Mouse (Mus musculus) heart, embryonic 12.5 days (tissue): ENCODE results near the gene Ghdc. TPM values are rescaled to one million over a fixed set of nuclear protein-coding genes. Genes with fewer than 3 reads are reported as not detected.
A peak's percentile ranks its signal among the peaks of the same experiment; 100 is the strongest.

ENCODE experiments used
- ATAC-seq: fragments of 200-750 bp; cut with Nextera tagmentation; 2 replicates; pipeline ENCODE4 v1.8.0; 2017; ENCODE audit warnings: moderate TSS enrichment, moderate library complexity; ENCODE audit not compliant: insufficient number of reproducible peaks, low FRiP score
- H3K27ac ChIP-seq: fragments of 300-500 bp; sonication (generic); 2 replicates; pipeline ENCODE4 v1.5.1; 2016; ENCODE audit warnings: mild to moderate bottlenecking, moderate library complexity; ENCODE audit not compliant: poor library complexity, severe bottlenecking
- H3K27me3 ChIP-seq: fragments of 300-500 bp; sonication (generic); replicated peaks from 2 replicates; pipeline ENCODE4 v1.6.1; 2016; ENCODE audit warnings: mild to moderate bottlenecking, moderate library complexity
- H3K36me3 ChIP-seq: fragments of 300-500 bp; sonication (generic); 2 replicates; pipeline ENCODE4 v1.6.1; 2016; ENCODE audit warnings: mild to moderate bottlenecking, moderate library complexity
- H3K4me1 ChIP-seq: fragments of 300-500 bp; sonication (generic); replicated peaks from 2 replicates; pipeline ENCODE4 v1.6.1; 2016; ENCODE audit warnings: mild to moderate bottlenecking
- H3K4me2 ChIP-seq: fragments of 300-500 bp; sonication (generic); 2 replicates; pipeline ENCODE4 v1.6.1; 2016; ENCODE audit warnings: mild to moderate bottlenecking, moderate library complexity
- H3K4me3 ChIP-seq: fragments of 300-500 bp; sonication (generic); 2 replicates; pipeline ENCODE4 v1.5.1; 2016; ENCODE audit warnings: mild to moderate bottlenecking
- H3K9ac ChIP-seq: fragments of 300-500 bp; sonication (generic); 2 replicates; pipeline ENCODE4 v1.6.1; 2016; ENCODE audit warnings: mild to moderate bottlenecking, moderate library complexity
- H3K9me3 ChIP-seq: fragments of 300-500 bp; sonication (generic); replicated peaks from 2 replicates; pipeline ENCODE4 v1.6.1; 2016; ENCODE audit warnings: mild to moderate bottlenecking, moderate library complexity
- WGBS: fragments of 180-500 bp; shearing (Covaris S2); methylation state at CpG from one replicate; pipeline ENCODE4 v1.1.7; 2016; 5-methylcytosine and 5-hydroxymethylcytosine counted together
- polyA plus RNA-seq: library from polyadenylated mRNA; unstranded; fragments of >200 nt; fragmentation: Nextera tagmentation; extraction: Ambion mirVana; gene quantifications from 2 replicates; pipeline ENCODE4 v1.2.1, GENCODE M21; 2016

The Ghdc gene
- polyA plus RNA-seq, 1 experiment from 2014 or later: 7.0 TPM

GRCm38 (mm10) chr11:100729976-100730375, 40.8 kb downstream of the Ghdc start:
- Histone ChIP-seq H3K4me3 (no peak overlapping the region), H3K27ac (no peak overlapping the region), H3K9me3 (no peaks in the 10 kb centered on the region), H3K4me1 (peaks cover 5% of the 10 kb centered on the region), H3K4me2 (no peak overlapping the region), H3K27me3 (no peaks in the 10 kb centered on the region), H3K36me3 (peaks cover 21% of the 10 kb centered on the region), H3K9ac (no peak overlapping the region)
- 77% methylated on average over 4 of the region's 4 CpGs for WGBS
- no peak for ATAC-seq

- H3K4me3 ChIP-seq: no peak overlapping the region
- H3K9ac ChIP-seq: no peak overlapping the region
- no peak overlapping the region for H3K4me2 ChIP-seq
- no peaks in the 10 kb centered on the region for H3K27me3 ChIP-seq
- WGBS: 87% methylated on average over 6 of the region's 6 CpGs
- no peak overlapping the region for H3K27ac ChIP-seq
- H3K4me1 ChIP-seq: peaks cover 14% of the 10 kb centered on the region
- H3K9me3 ChIP-seq: no peaks in the 10 kb centered on the region
- peaks cover 20% of the 10 kb centered on the region for H3K36me3 ChIP-seq
- no peak for ATAC-seq
These were observed 42.2 kb downstream of the Ghdc start for GRCm38 (mm10) chr11:100728601-100729000.

DNA sequence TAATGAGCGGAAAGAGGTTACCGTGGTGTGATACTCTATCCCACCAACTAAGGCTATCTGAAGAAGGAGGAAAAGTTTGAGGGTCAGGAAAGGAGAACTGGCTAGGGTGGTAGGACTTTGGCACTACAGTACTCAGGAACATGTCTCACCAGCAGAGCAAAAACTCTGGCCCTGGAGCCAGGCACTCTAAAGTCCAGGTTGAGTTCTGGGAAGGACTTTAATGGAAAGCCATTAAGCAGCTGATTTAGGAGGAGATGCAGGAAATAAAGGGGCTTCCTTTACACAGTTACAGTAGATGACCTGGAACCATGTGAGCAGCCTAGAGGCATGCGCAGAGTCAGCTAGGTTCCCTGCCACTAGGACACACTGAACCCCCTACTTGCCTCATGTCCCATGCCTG, 43.6 kb downstream of the Ghdc start:
- no peak overlapping the region for H3K4me3 ChIP-seq
- H3K9me3 ChIP-seq: no peaks in the 10 kb centered on the region
- H3K27me3 ChIP-seq: no peaks in the 10 kb centered on the region
- H3K9ac ChIP-seq: no peak overlapping the region
- H3K4me2 ChIP-seq: no peak overlapping the region
- peaks cover 14% of the 10 kb centered on the region for H3K36me3 ChIP-seq
- H3K4me1 ChIP-seq: peaks cover 24% of the 10 kb centered on the region
- 93% methylated on average over 3 of the region's 3 CpGs for WGBS
- ATAC-seq: no peak
- H3K27ac ChIP-seq: no peak overlapping the region

DNA sequence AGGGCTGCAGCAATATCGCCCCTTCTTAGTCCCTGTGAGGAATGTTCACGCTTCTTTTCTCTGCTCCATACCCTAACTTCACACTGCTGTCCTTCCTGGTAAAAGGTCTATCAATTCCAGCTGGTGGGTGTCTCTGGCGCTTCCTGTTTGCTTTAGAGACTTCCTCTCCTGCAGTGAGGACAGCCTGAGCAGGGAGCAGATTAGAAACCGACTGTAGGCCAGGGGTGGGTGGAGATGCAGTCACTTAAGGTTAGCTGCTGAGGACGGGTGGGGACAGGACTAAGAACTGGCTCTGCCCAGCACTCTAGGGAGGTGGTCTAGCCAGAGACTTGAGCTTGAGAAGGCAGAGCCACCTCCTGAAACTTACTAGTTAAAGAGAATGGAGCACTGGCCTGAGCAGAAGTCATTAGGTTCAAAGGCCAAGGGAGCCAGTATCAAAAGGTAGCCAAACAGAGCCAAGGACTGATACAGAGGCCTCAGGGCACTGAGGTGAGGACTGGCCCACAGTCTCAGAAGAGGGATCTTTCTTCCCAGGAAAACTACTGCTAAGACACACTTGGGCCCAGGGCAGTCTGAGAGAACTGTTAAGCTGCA, 45.7 kb downstream of the Ghdc start:
- Histone ChIP-seq H3K4me2 (no peak overlapping the region; the same call in 1 of the 2 replicates), H3K27ac (peak overlapping the region; percentile 69)

DNA sequence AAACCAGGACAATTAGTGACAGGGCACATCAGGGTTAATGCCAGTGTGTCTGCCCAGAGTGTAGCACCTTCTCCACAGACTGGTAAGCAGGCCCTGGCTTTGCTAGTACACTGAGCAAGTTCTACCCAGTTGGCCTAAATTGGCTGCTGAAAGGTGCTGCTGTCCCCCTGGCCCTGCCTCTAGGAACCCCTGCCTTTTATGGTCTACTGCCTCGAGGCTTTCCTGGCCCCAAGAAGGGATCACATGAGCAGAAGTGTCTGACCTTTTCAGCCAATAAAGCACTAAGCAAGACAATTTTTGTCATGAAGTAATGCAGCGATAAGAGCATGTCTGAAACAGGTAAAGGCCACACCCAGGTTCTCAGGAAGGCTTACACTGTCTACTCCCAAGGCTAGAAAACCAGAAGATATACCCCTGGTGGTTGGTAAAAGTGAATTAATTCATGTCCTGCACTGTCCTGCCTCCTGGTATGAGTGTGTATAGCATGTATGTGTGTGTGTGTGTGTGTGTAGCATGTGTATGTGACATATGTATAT, 48.2 kb downstream of the Ghdc start:
- Histone ChIP-seq H3K4me1 (peaks cover 50% of the 10 kb centered on the region), H3K9me3 (no peaks in the 10 kb centered on the region), H3K4me3 (no peak overlapping the region), H3K27me3 (no peaks in the 10 kb centered on the region), H3K9ac (peak overlapping the region; percentile 50), H3K36me3 (peaks cover 18% of the 10 kb centered on the region), H3K27ac (peak overlapping the region; percentile 82), H3K4me2 (peak overlapping the region; percentile 27; the same call in 1 of the 2 replicates)
- WGBS: 51% methylated on average over 2 of the region's 2 CpGs
- no peak for ATAC-seq

More for the DNA sequence above, 45.7 kb downstream of the Ghdc start:
- Histone ChIP-seq H3K9ac (peak overlapping the region; percentile 29; the same call in 1 of the 2 replicates), H3K4me1 (peaks cover 46% of the 10 kb centered on the region), H3K36me3 (peaks cover 14% of the 10 kb centered on the region), H3K4me3 (no peak overlapping the region), H3K27me3 (no peaks in the 10 kb centered on the region), H3K9me3 (no peaks in the 10 kb centered on the region)
- 31% methylated on average over 5 of the region's 5 CpGs for WGBS
- peak; percentile 60 for ATAC-seq

- Histone ChIP-seq H3K4me3 (no peak overlapping the region), H3K36me3 (peaks cover 24% of the 10 kb centered on the region), H3K9ac (peak overlapping the region; percentile 50), H3K27me3 (no peaks in the 10 kb centered on the region), H3K9me3 (no peaks in the 10 kb centered on the region), H3K4me2 (peak overlapping the region; percentile 27), H3K27ac (peak overlapping the region; percentile 82), H3K4me1 (peaks cover 50% of the 10 kb centered on the region)
- ATAC-seq: 0 out of 2 replicates have a peak, but pooled peaks have one; percentile 26
- 36% methylated on average over 8 of the region's 8 CpGs for whole genome bisulfite sequencing
These were observed 48.8 kb downstream of the Ghdc start for GRCm38 (mm10) chr11:100721776-100722492.

- H3K4me1 ChIP-seq: peaks cover 50% of the 10 kb centered on the region
- peak overlapping the region; percentile 15; the same call in 1 of the 2 replicates for H3K4me2 ChIP-seq
- no peaks in the 10 kb centered on the region for H3K27me3 ChIP-seq
- peak overlapping the region; percentile 42 for H3K9ac ChIP-seq
- H3K4me3 ChIP-seq: no peak overlapping the region
- H3K9me3 ChIP-seq: no peaks in the 10 kb centered on the region
- ATAC-seq: no peak
- WGBS: 52% methylated on average over 4 of the region's 4 CpGs
- peaks cover 31% of the 10 kb centered on the region for H3K36me3 ChIP-seq
- peak overlapping the region; percentile 82 for H3K27ac ChIP-seq
These were observed 49.5 kb downstream of the Ghdc start for GRCm38 (mm10) chr11:100721254-100721653.

GRCm38 (mm10) chr11:100720345-100720744, 50.4 kb downstream of the Ghdc start:
- H3K27ac ChIP-seq: peak overlapping the region; percentile 82
- no peak overlapping the region for H3K4me3 ChIP-seq
- no peaks in the 10 kb centered on the region for H3K9me3 ChIP-seq
- 32% methylated on average over 5 of the region's 5 CpGs for WGBS
- H3K9ac ChIP-seq: peak overlapping the region; percentile 42; the same call in 1 of the 2 replicates
- H3K36me3 ChIP-seq: peaks cover 40% of the 10 kb centered on the region
- H3K4me2 ChIP-seq: 0 out of 2 replicates have a peak overlapping the region, but pooled peaks have one; percentile 15
- no peak for ATAC-seq
- H3K27me3 ChIP-seq: no peaks in the 10 kb centered on the region
- peaks cover 49% of the 10 kb centered on the region for H3K4me1 ChIP-seq

DNA sequence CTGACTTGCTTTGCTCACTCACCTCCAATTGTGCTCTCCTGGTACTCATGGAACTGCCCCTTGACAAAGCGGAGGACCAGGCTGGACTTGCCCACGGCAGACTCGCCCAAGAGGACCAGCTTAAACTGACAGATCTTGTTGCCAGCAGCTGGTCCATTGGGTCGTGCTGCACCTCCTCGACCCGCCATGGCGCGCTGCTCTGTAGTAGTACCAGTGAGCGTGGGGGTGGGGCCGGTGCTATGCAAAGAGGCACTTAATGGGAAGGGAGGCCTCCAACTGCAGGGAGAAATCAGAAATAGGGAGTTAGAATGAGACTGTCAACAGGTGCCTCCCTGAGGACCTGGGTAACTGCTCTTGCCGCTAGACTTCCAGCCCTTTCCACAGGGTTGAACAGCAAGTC, 50.9 kb downstream of the Ghdc start:
- Histone ChIP-seq H3K36me3 (peaks cover 44% of the 10 kb centered on the region), H3K4me1 (peaks cover 44% of the 10 kb centered on the region), H3K9me3 (no peaks in the 10 kb centered on the region), H3K27ac (peak overlapping the region; percentile 82; the same call in 1 of the 2 replicates), H3K9ac (no peak overlapping the region), H3K27me3 (no peaks in the 10 kb centered on the region), H3K4me3 (no peak overlapping the region), H3K4me2 (no peak overlapping the region)
- ATAC-seq: no peak
- 80% methylated on average over 11 of the region's 11 CpGs for WGBS

DNA sequence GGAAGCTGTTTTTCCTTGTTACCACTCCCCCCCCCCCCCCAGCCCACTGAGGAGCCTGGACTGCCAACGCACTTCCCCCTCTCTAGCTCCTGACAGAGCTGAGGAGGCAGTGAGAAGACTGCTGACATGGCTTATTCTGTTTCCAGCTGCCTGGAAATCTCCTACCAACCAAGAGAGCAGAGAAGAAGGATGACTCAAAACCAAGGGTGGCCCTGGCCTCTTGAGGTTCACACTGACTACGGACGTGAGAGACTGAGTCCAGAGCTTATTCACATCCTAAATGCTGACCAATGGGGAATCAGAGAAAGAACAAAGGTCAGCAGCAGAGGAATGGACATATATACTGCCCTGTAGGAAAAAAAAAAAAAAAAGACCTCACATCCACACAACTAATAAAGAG, 51.4 kb downstream of the Ghdc start:
- no peak overlapping the region for H3K4me2 ChIP-seq
- H3K27me3 ChIP-seq: no peaks in the 10 kb centered on the region
- peaks cover 42% of the 10 kb centered on the region for H3K4me1 ChIP-seq
- WGBS: 83% methylated on average over 2 of the region's 3 CpGs
- ATAC-seq: no peak
- no peak overlapping the region for H3K27ac ChIP-seq
- no peaks in the 10 kb centered on the region for H3K9me3 ChIP-seq
- H3K4me3 ChIP-seq: no peak overlapping the region
- no peak overlapping the region for H3K9ac ChIP-seq
- peaks cover 45% of the 10 kb centered on the region for H3K36me3 ChIP-seq

DNA sequence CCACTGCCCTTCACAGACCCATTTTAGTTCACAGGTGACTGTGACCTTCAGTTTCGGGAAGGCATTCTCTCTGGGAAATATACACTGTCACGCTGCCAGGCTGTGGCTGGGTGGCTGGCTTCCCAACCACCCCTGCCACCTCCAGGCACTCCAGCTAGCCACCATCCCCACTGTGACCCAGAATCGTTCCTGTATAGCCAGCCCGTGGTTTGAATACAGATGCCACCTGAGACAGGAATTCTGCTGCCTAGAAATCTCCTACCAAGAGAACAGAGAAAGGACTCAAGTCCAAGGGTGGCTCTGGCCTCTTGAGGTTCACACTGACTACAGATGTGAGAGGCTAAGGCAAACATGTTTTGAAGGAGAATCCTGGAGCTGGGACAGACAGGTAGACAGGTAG, 51.9 kb downstream of the Ghdc start:
- Histone ChIP-seq H3K4me1 (peaks cover 44% of the 10 kb centered on the region), H3K36me3 (peaks cover 45% of the 10 kb centered on the region), H3K27me3 (no peaks in the 10 kb centered on the region), H3K9me3 (no peaks in the 10 kb centered on the region), H3K9ac (no peak overlapping the region), H3K4me2 (no peak overlapping the region), H3K27ac (no peak overlapping the region), H3K4me3 (no peak overlapping the region)
- WGBS: 88% methylated on average over 4 of the region's 4 CpGs
- no peak for ATAC-seq
